Mouse (Mus musculus): Measurements from ENCODE around the gene Dhx32.
A peak's percentile ranks its signal among the peaks of the same experiment; 100 is the strongest.

Dhx32 gene

GRCm38 (mm10) chr7:133768517-133768916, 14.0 kb downstream of the Dhx32 start:
- no peak for DNase-seq

GRCm38 (mm10) chr7:133768027-133768426, 14.5 kb downstream of the Dhx32 start:
- peak; percentile 67 to 73 for DNase-seq

DNA sequence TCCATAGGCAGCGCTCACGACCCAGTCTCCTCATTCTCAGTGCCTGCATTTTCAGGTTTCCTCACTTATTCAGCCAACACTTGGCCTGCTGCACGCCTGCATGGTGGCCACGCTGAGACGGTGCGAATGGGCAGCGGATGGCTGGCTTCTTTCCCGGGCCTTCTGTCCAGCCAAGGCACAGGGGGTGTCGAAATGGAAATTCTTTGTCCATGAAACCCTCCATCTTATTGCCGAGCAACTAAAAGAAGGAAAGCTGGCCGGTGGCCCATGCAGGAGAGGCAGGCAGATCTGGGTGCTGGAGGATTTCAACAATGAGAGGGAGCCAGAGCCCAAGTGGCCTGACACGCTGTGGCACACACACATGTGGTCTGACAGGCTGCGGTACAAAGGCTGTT, 16.7 kb downstream of the Dhx32 start:
- DNase-seq, result peak; percentile 98 to 99

GRCm38 (mm10) chr7:133765240-133765848, 17.2 kb downstream of the Dhx32 start:
- DNase-seq, result no peak

DNA sequence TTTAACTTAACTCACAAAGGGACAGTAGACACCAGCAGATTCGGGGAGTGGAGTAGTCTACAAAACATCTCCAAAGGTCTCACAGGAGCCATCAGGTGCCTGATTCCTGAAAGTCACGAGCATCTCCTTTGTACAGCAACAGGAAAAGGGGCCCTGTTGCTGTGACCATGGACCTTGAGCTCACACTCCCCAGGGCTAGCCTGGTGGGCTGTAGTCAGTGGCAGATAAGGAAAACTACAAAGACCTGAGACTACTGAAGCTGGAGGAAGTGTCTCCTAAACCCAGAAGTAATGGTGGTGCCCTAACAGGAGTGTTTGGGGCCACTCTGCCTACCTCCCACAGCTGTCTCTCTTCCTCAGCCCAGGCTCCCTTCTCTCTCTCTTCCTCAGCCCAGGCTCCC, 18.1 kb downstream of the Dhx32 start:
- no peak for DNase-seq

- DNase-seq, result no peak
Observed at GRCm38 (mm10) chr7:133762696-133763095, 19.8 kb downstream of the Dhx32 start.

GRCm38 (mm10) chr7:133759611-133760353, 22.7 kb downstream of the Dhx32 start:
- no peak for DNase-seq

- no peak for DNase-seq
Observed at GRCm38 (mm10) chr7:133758716-133759115, 23.8 kb downstream of the Dhx32 start.

GRCm38 (mm10) chr7:133757961-133758455, 24.5 kb downstream of the Dhx32 start:
- no peak for DNase-seq

GRCm38 (mm10) chr7:133751163-133751562, 31.4 kb downstream of the Dhx32 start:
- DNase-seq, result no peak

DNA sequence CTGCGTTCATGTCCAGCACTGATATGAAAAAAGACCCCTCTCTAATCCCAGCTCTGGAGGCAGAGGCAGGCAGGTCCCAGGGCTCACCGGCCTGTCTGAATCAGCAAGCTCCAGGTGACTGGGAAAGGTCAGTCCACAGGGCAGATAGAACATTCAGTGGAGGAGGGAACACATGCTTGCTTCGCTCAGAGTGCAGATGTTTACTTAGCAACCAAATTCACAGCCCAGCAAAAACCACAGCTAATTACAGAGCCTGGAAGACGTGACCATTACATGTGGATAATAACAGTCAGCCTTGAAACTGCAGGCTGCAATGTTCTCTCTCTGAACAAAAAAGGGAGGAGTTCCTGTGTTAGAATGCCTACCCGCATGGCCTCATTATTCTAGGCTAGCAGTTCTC, 31.9 kb downstream of the Dhx32 start:
- DNase-seq, result no peak

- peak; percentile 84 to 90 for DNase-seq
Observed at GRCm38 (mm10) chr7:133748753-133749152, 33.8 kb downstream of the Dhx32 start.

DNA sequence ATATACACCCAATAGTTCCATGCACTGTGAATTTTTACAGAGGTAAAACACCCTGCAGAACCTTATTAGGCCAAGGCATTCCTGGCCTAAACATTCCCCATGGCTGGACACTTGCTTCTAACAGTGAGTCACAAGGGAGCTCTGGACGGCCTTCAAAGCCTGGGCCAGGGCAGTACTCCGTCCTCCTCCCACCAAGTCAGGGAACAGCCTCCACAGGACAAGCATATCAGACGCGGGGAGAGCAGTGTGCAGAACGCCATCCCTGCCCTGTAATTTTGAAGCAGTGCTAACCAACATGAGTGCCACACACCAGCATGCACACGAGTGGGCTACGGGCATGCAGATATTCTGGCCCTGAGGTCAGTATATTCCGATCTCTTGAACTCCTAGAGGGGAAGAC, 35.2 kb downstream of the Dhx32 start:
- no peak for DNase-seq

DNA sequence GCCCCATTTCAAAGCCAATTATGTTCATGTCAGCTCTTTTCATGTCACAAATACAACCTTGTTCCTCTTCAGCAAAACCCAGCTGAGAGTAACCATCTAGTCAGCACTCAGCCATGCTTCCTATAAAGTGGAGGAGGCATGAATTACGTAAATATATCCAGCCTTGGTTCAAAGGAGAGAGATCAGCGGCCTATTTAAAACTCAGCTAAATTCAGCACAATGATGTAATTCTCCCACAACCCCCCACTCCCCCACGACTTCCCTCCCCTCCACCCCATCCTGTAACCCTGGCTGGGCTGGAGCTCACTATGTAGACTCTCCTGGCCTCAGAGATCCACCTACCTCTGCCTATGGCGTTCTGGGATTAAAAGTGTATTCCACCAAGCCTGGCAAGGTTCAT, 37.8 kb downstream of the Dhx32 start:
- DNase-seq, result no peak

- no peak for DNase-seq
Observed at GRCm38 (mm10) chr7:133744209-133744608, 38.3 kb downstream of the Dhx32 start.

GRCm38 (mm10) chr7:133743611-133744010, 38.9 kb downstream of the Dhx32 start:
- DNase-seq, result peak; percentile 85 to 90

DNA sequence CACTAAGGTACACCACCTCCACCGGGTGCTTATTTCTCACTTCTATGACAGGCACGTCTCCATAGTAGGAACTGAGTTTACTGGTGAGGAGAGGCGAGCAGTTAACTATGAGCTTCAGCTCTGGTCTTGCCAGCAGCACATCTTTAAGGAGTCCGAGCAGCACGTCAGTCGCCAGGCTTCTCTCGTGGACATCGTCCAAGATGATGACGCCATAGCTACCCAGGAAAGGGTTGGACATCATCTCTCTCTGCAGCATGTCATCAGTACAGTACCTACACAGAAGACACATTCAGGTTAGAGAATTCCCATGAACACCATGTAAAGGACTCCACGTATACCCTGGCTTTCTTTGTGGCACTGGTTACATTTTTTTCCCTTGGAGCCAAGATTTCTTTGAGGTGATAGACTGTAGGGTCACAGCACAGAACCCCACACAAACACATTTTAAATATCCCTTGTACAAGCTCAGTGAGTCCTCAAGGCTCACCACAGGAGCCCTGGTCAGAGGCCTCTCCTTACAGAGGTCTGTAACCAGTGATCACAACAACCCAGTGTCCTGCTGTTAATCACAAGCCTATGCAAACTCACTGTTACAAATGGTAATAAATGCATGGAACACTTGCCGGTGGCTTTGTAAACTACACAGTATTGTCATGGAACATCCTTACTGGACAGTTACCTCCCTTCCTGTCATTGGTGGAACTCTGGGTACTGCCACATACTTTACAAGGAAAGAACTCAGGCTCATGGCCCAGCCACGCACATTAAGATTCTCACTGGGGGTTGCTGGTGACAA, 39.8 kb downstream of the Dhx32 start:
- DNase-seq, result peak; percentile 66 to 71

DNA sequence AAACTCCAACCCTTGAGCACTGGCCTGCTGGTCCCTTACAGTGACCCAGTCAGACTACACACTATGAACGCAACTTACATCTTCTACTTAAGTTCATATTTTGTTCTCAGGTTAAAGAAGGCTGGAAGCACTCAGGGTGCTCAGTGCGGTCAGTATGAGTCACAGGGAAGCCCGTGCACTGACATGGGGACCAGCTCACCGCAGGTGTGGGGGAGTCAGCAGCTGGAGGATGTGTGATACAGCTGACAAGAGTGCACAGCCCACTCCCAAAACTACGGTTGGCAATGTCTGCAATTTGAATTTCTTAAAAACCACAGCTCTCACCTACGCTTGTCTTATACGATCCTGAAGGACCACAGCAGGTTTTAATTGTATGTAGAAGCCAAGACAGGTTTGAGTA, 42.0 kb downstream of the Dhx32 start:
- DNase-seq, result no peak

DNA sequence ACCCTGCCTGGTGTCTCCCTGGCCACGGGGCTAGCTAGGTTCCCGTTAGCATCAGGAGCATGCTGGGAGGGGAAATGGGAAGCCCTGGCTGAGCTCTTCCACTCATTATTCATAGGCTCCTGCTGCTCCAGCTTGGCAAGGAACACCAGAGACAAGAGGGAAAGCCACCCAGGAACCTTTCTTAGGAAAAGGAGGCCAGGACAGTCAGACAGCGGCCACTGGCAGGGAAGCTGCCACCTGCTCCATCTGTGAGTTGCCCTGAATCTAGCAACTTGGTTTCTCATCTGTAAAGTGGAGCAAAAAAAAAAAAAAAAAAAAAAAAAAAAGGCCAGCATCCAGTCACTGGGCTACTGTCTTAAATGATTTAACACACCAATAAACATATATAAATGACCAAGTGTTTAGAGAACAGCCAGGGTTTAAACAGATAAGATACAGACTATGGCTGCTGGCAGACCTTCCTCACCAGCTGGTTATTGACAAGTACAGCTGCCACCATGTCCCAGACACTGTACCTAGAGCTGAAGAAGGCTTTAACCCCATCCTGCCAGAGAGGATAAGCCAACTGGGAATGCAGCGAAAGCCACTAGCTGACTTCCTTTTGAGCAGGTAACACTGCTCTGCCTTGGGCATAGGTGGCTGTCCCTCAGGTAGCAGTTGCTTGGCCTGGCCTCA, 50.4 kb downstream of the Dhx32 start:
- peak; percentile 79 to 90 for DNase-seq

- DNase-seq, result peak; percentile 57 to 59
Observed at GRCm38 (mm10) chr7:133730324-133731191, 52.0 kb downstream of the Dhx32 start.

- peak in 1 of 2 experiments; percentile 54 for DNase-seq
Observed at GRCm38 (mm10) chr7:133729351-133729750, 53.2 kb downstream of the Dhx32 start.

- DNase-seq, result no peak
Observed at GRCm38 (mm10) chr7:133727027-133727426, 55.5 kb downstream of the Dhx32 start.
